Mouse (Mus musculus): Measurements from ENCODE around the gene Tmem131. TPM values are rescaled to one million over a fixed set of nuclear protein-coding genes. Genes with fewer than 3 reads are reported as not detected.
"Not testable (repeated sequence)": the region's sequence is repeated elsewhere in the genome, so short reads cannot be mapped to it uniquely, and the experiment has no call there.

The Tmem131 gene
- polyA plus RNA-seq, 1 experiment from 2014 or later, result 23.1 TPM

- Histone ChIP-seq H3K9me3 (ENCODE audit: control insufficient read depth, low read length) (no peaks in the 10 kb centered on the region), H3K36me3 (ENCODE audit: control insufficient read depth, insufficient read depth, low read length) (no peaks in the 10 kb centered on the region), H3K27me3 (ENCODE audit: control insufficient read depth, insufficient read depth, low read length) (no peaks in the 10 kb centered on the region), H3K9ac (replicated peaks; ENCODE audit: low read length) (no peak overlapping the region), H3K27ac (replicated peaks; ENCODE audit: low read depth, low read length) (no peak overlapping the region), H3K4me1 (ENCODE audit: control insufficient read depth, insufficient read depth, low read length) (peaks cover 28% of the 10 kb centered on the region), H3K4me2 (ENCODE audit: low read length) (no peak overlapping the region), H3K4me3 (replicated peaks; ENCODE audit: low read depth, low read length) (no peak overlapping the region)
- ATAC-seq (ENCODE audit: low FRiP score, low TSS enrichment) (no peak), DNase-seq (no peak)
- WGBS, result 97% methylated on average over 1 of the region's 1 CpGs
Observed at GRCm38 (mm10) chr1:36917423-36917822, 26.0 kb downstream of the Tmem131 start.

GRCm38 (mm10) chr1:36915200-36915580 lies 28.3 kb downstream of the Tmem131 start:
- WGBS, result 95% methylated on average over 5 of the region's 5 CpGs

GRCm38 (mm10) chr1:36914455-36915199 lies 28.8 kb downstream of the Tmem131 start:
- ATAC-seq (ENCODE audit: low FRiP score, low TSS enrichment), result no peak
- no peak overlapping the region for H3K4me3 ChIP-seq (replicated peaks; ENCODE audit: low read depth, low read length)
- H3K36me3 ChIP-seq (ENCODE audit: control insufficient read depth, insufficient read depth, low read length), result no peaks in the 10 kb centered on the region
- no peaks in the 10 kb centered on the region for H3K9me3 ChIP-seq (ENCODE audit: control insufficient read depth, low read length)
- H3K9ac ChIP-seq (replicated peaks; ENCODE audit: low read length), result no peak overlapping the region
- H3K4me1 ChIP-seq (ENCODE audit: control insufficient read depth, insufficient read depth, low read length), result peaks cover 1% of the 10 kb centered on the region; the same call in 1 of the 2 replicates
- WGBS, result 54% methylated on average over 7 of the region's 7 CpGs
- H3K4me2 ChIP-seq (ENCODE audit: low read length), result no peak overlapping the region
- H3K27ac ChIP-seq (replicated peaks; ENCODE audit: low read depth, low read length), result no peak overlapping the region
- H3K27me3 ChIP-seq (ENCODE audit: control insufficient read depth, insufficient read depth, low read length), result no peaks in the 10 kb centered on the region
- no peak for DNase-seq

More at GRCm38 (mm10) chr1:36915200-36915580, 28.3 kb downstream of the Tmem131 start:
- ATAC-seq (ENCODE audit: low FRiP score, low TSS enrichment) (no peak), DNase-seq (no peak)
- Histone ChIP-seq H3K4me3 (replicated peaks; ENCODE audit: low read depth, low read length) (no peak overlapping the region), H3K36me3 (ENCODE audit: control insufficient read depth, insufficient read depth, low read length) (no peaks in the 10 kb centered on the region), H3K9ac (replicated peaks; ENCODE audit: low read length) (no peak overlapping the region), H3K27ac (replicated peaks; ENCODE audit: low read depth, low read length) (no peak overlapping the region), H3K9me3 (ENCODE audit: control insufficient read depth, low read length) (no peaks in the 10 kb centered on the region), H3K27me3 (ENCODE audit: control insufficient read depth, insufficient read depth, low read length) (no peaks in the 10 kb centered on the region), H3K4me1 (ENCODE audit: control insufficient read depth, insufficient read depth, low read length) (peaks cover 7% of the 10 kb centered on the region), H3K4me2 (ENCODE audit: low read length) (no peak overlapping the region)

GRCm38 (mm10) chr1:36913806-36914205 lies 29.7 kb downstream of the Tmem131 start:
- H3K4me1 ChIP-seq (ENCODE audit: control insufficient read depth, insufficient read depth, low read length), result no peaks in the 10 kb centered on the region
- no peaks in the 10 kb centered on the region for H3K9me3 ChIP-seq (ENCODE audit: control insufficient read depth, low read length)
- no peaks in the 10 kb centered on the region for H3K36me3 ChIP-seq (ENCODE audit: control insufficient read depth, insufficient read depth, low read length)
- H3K4me3 ChIP-seq (replicated peaks; ENCODE audit: low read depth, low read length), result no peak overlapping the region
- H3K27me3 ChIP-seq (ENCODE audit: control insufficient read depth, insufficient read depth, low read length), result no peaks in the 10 kb centered on the region
- WGBS, result 93% methylated on average over 7 of the region's 7 CpGs
- no peak overlapping the region for H3K4me2 ChIP-seq (ENCODE audit: low read length)
- no peak for ATAC-seq (ENCODE audit: low FRiP score, low TSS enrichment)
- no peak overlapping the region for H3K27ac ChIP-seq (replicated peaks; ENCODE audit: low read depth, low read length)
- H3K9ac ChIP-seq (replicated peaks; ENCODE audit: low read length), result no peak overlapping the region
- DNase-seq, result no peak

- H3K9ac ChIP-seq (replicated peaks; ENCODE audit: low read length), result no peak overlapping the region
- WGBS, result 100% methylated on average over 1 of the region's 1 CpGs
- no peaks in the 10 kb centered on the region for H3K9me3 ChIP-seq (ENCODE audit: control insufficient read depth, low read length)
- no peaks in the 10 kb centered on the region for H3K36me3 ChIP-seq (ENCODE audit: control insufficient read depth, insufficient read depth, low read length)
- ATAC-seq (ENCODE audit: low FRiP score, low TSS enrichment), result no peak
- no peak overlapping the region for H3K4me3 ChIP-seq (replicated peaks; ENCODE audit: low read depth, low read length)
- DNase-seq, result no peak
- no peak overlapping the region for H3K4me2 ChIP-seq (ENCODE audit: low read length)
- H3K27ac ChIP-seq (replicated peaks; ENCODE audit: low read depth, low read length), result no peak overlapping the region
- no peaks in the 10 kb centered on the region for H3K27me3 ChIP-seq (ENCODE audit: control insufficient read depth, insufficient read depth, low read length)
- H3K4me1 ChIP-seq (ENCODE audit: control insufficient read depth, insufficient read depth, low read length), result no peaks in the 10 kb centered on the region
Observed at GRCm38 (mm10) chr1:36912239-36912638, 31.2 kb downstream of the Tmem131 start.

GRCm38 (mm10) chr1:36911603-36912002 lies 31.9 kb downstream of the Tmem131 start:
- Histone ChIP-seq H3K9me3 (ENCODE audit: control insufficient read depth, low read length) (no peaks in the 10 kb centered on the region), H3K36me3 (ENCODE audit: control insufficient read depth, insufficient read depth, low read length) (no peaks in the 10 kb centered on the region), H3K27ac (replicated peaks; ENCODE audit: low read depth, low read length) (no peak overlapping the region), H3K4me3 (replicated peaks; ENCODE audit: low read depth, low read length) (no peak overlapping the region), H3K4me2 (ENCODE audit: low read length) (no peak overlapping the region), H3K27me3 (ENCODE audit: control insufficient read depth, insufficient read depth, low read length) (no peaks in the 10 kb centered on the region), H3K4me1 (ENCODE audit: control insufficient read depth, insufficient read depth, low read length) (no peaks in the 10 kb centered on the region), H3K9ac (replicated peaks; ENCODE audit: low read length) (no peak overlapping the region)
- ATAC-seq (ENCODE audit: low FRiP score, low TSS enrichment), result no peak
- no peak for DNase-seq
- 81% methylated on average over 3 of the region's 3 CpGs for WGBS

GRCm38 (mm10) chr1:36910397-36910796 lies 33.1 kb downstream of the Tmem131 start:
- Histone ChIP-seq H3K9me3 (ENCODE audit: control insufficient read depth, low read length) (no peaks in the 10 kb centered on the region), H3K9ac (replicated peaks; ENCODE audit: low read length) (no peak overlapping the region), H3K27ac (replicated peaks; ENCODE audit: low read depth, low read length) (no peak overlapping the region), H3K4me1 (ENCODE audit: control insufficient read depth, insufficient read depth, low read length) (no peaks in the 10 kb centered on the region), H3K4me2 (ENCODE audit: low read length) (no peak overlapping the region), H3K4me3 (replicated peaks; ENCODE audit: low read depth, low read length) (no peak overlapping the region), H3K27me3 (ENCODE audit: control insufficient read depth, insufficient read depth, low read length) (no peaks in the 10 kb centered on the region), H3K36me3 (ENCODE audit: control insufficient read depth, insufficient read depth, low read length) (no peaks in the 10 kb centered on the region)
- DNase-seq, result no peak
- 90% methylated on average over 5 of the region's 5 CpGs for WGBS
- no peak for ATAC-seq (ENCODE audit: low FRiP score, low TSS enrichment)

- not testable (repeated sequence) for H3K36me3 ChIP-seq (ENCODE audit: control insufficient read depth, insufficient read depth, low read length); H3K27me3 ChIP-seq (ENCODE audit: control insufficient read depth, insufficient read depth, low read length); H3K9me3 ChIP-seq (ENCODE audit: control insufficient read depth, low read length); H3K4me2 ChIP-seq (ENCODE audit: low read length); DNase-seq; H3K4me1 ChIP-seq (ENCODE audit: control insufficient read depth, insufficient read depth, low read length); ATAC-seq (ENCODE audit: low FRiP score, low TSS enrichment); H3K4me3 ChIP-seq (replicated peaks; ENCODE audit: low read depth, low read length); H3K27ac ChIP-seq (replicated peaks; ENCODE audit: low read depth, low read length); H3K9ac ChIP-seq (replicated peaks; ENCODE audit: low read length)
- 86% methylated on average over 7 of the region's 7 CpGs for WGBS
Observed at GRCm38 (mm10) chr1:36909965-36910364, 33.5 kb downstream of the Tmem131 start.

GRCm38 (mm10) chr1:36905216-36905615 lies 38.2 kb downstream of the Tmem131 start:
- 96% methylated on average over 3 of the region's 3 CpGs for WGBS
- Histone ChIP-seq H3K27me3 (ENCODE audit: control insufficient read depth, insufficient read depth, low read length) (no peaks in the 10 kb centered on the region), H3K9me3 (ENCODE audit: control insufficient read depth, low read length) (no peaks in the 10 kb centered on the region), H3K4me1 (ENCODE audit: control insufficient read depth, insufficient read depth, low read length) (no peaks in the 10 kb centered on the region), H3K36me3 (ENCODE audit: control insufficient read depth, insufficient read depth, low read length) (no peaks in the 10 kb centered on the region), H3K27ac (replicated peaks; ENCODE audit: low read depth, low read length) (no peak overlapping the region), H3K4me3 (replicated peaks; ENCODE audit: low read depth, low read length) (no peak overlapping the region), H3K9ac (replicated peaks; ENCODE audit: low read length) (no peak overlapping the region), H3K4me2 (ENCODE audit: low read length) (no peak overlapping the region)
- ATAC-seq (ENCODE audit: low FRiP score, low TSS enrichment), result no peak
- no peak for DNase-seq
